Mouse (Mus musculus) brain, embryonic 14.5 days (tissue): ENCODE data around the gene Proz.

Source experiments
- CTCF ChIP-seq: fragments of 200-500 bp; IDR thresholded peaks from 2 replicates; pipeline ENCODE4 v1.5.1; 2012; ENCODE audit warnings: inconsistent platforms, mild to moderate bottlenecking, moderate library complexity, borderline replicate concordance; ENCODE audit not compliant: insufficient read depth, insufficient read length; ENCODE audit errors: extremely low read depth
- POLR2A ChIP-seq: fragments of 200-500 bp; IDR thresholded peaks from 2 replicates; pipeline ENCODE4 v1.6.1; 2012; ENCODE audit warnings: mild to moderate bottlenecking, inconsistent platforms, borderline replicate concordance; ENCODE audit not compliant: poor library complexity, insufficient read depth, insufficient read length, severe bottlenecking; ENCODE audit errors: extremely low read depth

GRCm38 (mm10) chr8:13107990-13108638, 47.4 kb downstream of the Proz start:
- TF ChIP-seq CTCF, result no peak
- TF ChIP-seq POLR2A, result no peak
